Mouse (Mus musculus) thymus, adult 2 months (tissue): Measurements from ENCODE around the gene Slc39a11.

Experiments
- CTCF ChIP-seq: fragments of 200-500 bp; IDR thresholded peaks from 2 replicates; pipeline ENCODE4 v1.5.1; 2012; ENCODE audit warnings: mild to moderate bottlenecking, control low read depth, low read length, moderate library complexity, borderline replicate concordance; ENCODE audit not compliant: control insufficient read depth, poor library complexity, insufficient read depth; ENCODE audit errors: extremely low read depth
- POLR2A ChIP-seq: fragments of 200-500 bp; IDR thresholded peaks from 2 replicates; pipeline ENCODE4 v1.6.1; 2012; ENCODE audit warnings: mild to moderate bottlenecking, low read length, control low read depth, moderate library complexity; ENCODE audit not compliant: control insufficient read depth, poor library complexity, insufficient read depth; ENCODE audit errors: extremely low read depth

DNA sequence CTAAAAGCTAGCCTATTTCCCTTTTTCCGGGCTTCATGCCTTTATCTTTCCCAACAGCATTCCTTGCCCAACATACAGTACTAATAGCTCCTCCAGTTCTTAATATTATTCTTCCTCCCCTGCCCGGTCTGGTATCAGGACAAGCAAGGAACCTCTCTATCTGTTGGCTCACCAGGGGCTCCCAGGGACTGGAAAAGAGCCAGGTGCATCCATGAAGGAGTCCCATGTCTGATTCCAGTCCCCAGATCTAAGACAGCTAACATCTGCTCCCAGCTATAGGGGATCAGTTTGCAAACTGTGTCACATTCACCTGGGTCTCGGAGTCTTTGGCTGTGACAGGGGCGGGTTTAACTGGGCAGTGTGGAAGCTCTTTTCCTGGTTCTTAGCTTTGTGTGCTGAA lies 388.5 kb downstream of the Slc39a11 start:
- TF ChIP-seq POLR2A (no peak), CTCF (no peak)
